ENCODE assay signal across 1 mouse cellular context in genomic region chr12:100211453-100212185, GRCm38 (mm10).
A peak's percentile ranks its signal among the peaks of the same experiment; 100 is the strongest.
TF ChIP-seq lines count a peak whose summit lies in the region.

No protein-coding gene starts in this region.

TF ChIP-seq in MEL, 35 proteins besides CTCF, POLR2A, EP300 and RAD21 (continued from another document):
- no peak for TF ChIP-seq CHD1 (IDR thresholded peaks at IDR 0.05; ENCODE audit: low read depth, low read length)
- TF ChIP-seq NRF1 (IDR thresholded peaks at IDR 0.05; ENCODE audit: insufficient read depth, low read depth, low read length, poor library complexity, severe bottlenecking) = no peak
- no peak for TF ChIP-seq KAT2A (conservative IDR thresholded peaks at IDR 0.05; ENCODE audit: low read depth, low read length)
- TF ChIP-seq ETS1 (IDR thresholded peaks at IDR 0.05; ENCODE audit: low read depth, low read length) = peak; percentile 54
- no peak for TF ChIP-seq NELFE (IDR thresholded peaks at IDR 0.05; ENCODE audit: low read depth, low read length)
- TF ChIP-seq ZC3H11A (IDR thresholded peaks at IDR 0.05; ENCODE audit: low read depth, low read length) = no peak
- TF ChIP-seq MEF2A (IDR thresholded peaks at IDR 0.05; ENCODE audit: extremely low read depth, insufficient replicate concordance, low read depth, low read length, poor library complexity, severe bottlenecking) = no peak
- TF ChIP-seq USF2 (IDR thresholded peaks at IDR 0.05; ENCODE audit: borderline replicate concordance in 1 of 2, insufficient read depth in 1 of 2, low read depth in 1 of 2, low read length in 2 of 2) = no peak
- TF ChIP-seq E2F4 (IDR thresholded peaks at IDR 0.05; ENCODE audit: borderline replicate concordance, low read depth, low read length) = no peak
- no peak for TF ChIP-seq CHD2 (IDR thresholded peaks at IDR 0.05; ENCODE audit: low read length)
- TF ChIP-seq HCFC1 (IDR thresholded peaks at IDR 0.05; ENCODE audit: low read depth, low read length) = no peak
- no peak for TF ChIP-seq MYB (IDR thresholded peaks at IDR 0.05; ENCODE audit: low read depth, low read length)
- no peak for TF ChIP-seq SIN3A (IDR thresholded peaks at IDR 0.05; ENCODE audit: low read length)
- no peak for TF ChIP-seq SMC3 (IDR thresholded peaks at IDR 0.05; ENCODE audit: low read depth, low read length)
- no peak for TF ChIP-seq TBP (IDR thresholded peaks at IDR 0.05; ENCODE audit: low read depth, low read length)
- TF ChIP-seq ZNF384 (IDR thresholded peaks at IDR 0.05; ENCODE audit: low read depth, low read length) = no peak
- TF ChIP-seq GATA1 (IDR thresholded peaks at IDR 0.05; ENCODE audit: low read depth, low read length) = peak; percentile 78
- TF ChIP-seq MAX (IDR thresholded peaks at IDR 0.05; ENCODE audit: low read length) = peak; percentile 54
- no peak for TF ChIP-seq ELF1 (IDR thresholded peaks at IDR 0.05; ENCODE audit: low read depth, low read length)
